ENCODE assay signal across 8 mouse cellular contexts in the genomic region with DNA sequence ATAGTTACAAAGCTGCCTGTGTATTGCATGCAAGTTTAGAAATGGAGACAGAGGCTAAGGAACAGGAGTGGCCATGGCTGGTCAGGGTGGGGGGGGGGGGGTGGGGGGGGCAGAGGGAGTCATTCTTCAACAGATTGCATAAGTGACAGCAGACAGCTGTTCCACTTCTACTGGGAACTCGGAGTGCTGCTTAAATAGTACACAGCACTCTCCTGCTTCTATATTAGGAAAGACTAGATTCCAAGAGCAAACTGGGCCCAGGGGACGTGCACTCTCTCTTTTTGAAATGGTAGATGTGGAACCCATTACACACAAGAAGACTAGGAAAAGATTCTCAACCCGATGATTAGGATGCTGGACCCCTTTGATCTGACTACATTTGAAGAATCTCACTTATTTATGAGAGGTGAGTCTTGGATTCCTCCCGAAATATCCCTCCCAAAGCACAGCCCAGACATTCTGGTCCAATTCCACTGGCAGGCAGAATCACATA. TPM values are rescaled to one million over a fixed set of nuclear protein-coding genes. Genes with fewer than 3 reads are reported as not detected.
DNase-seq lines count a peak whose midpoint lies in the region; ATAC-seq and TF ChIP-seq lines count a peak whose summit lies in the region.

A gene (plus strand): TSS at position 269 of the 493 bp plus-strand sequence.

- H3K27me3 ChIP-seq in intestine, postnatal 0 days (replicated peaks; ENCODE audit: control insufficient read depth, insufficient read depth, low read length), result no peaks in the 10 kb centered on the region
- no peaks in the 10 kb centered on the region for H3K27me3 ChIP-seq in lung, embryonic 15.5 days
- no peaks in the 10 kb centered on the region for H3K27me3 ChIP-seq in midbrain, embryonic 10.5 days (ENCODE audit: low read depth, poor library complexity, severe bottlenecking)

- no peak within 1 kb of the TSS for H3K9ac ChIP-seq in intestine, postnatal 0 days (ENCODE audit: low read depth, low read length)
- no peak within 1 kb of the TSS for H3K9ac ChIP-seq in lung, embryonic 15.5 days

- peaks cover 9% of the 10 kb centered on the region for H3K4me1 ChIP-seq in lung, adult 2 months (ENCODE audit: control insufficient read depth, insufficient read depth, low read length)
- peaks cover 4% of the 10 kb centered on the region for H3K4me1 ChIP-seq in embryonic fibroblast, embryonic 13.5 days (ENCODE audit: control insufficient read depth, insufficient read depth, low read length)
- H3K4me1 ChIP-seq in intestine, postnatal 0 days (replicated peaks; ENCODE audit: control insufficient read depth, insufficient read depth, low read length), result no peaks in the 10 kb centered on the region
- peaks cover 51% of the 10 kb centered on the region for H3K4me1 ChIP-seq in lung, embryonic 15.5 days
- H3K4me1 ChIP-seq in midbrain, embryonic 10.5 days, result peaks cover 13% of the 10 kb centered on the region

- no peaks in the 10 kb centered on the region for H3K9me3 ChIP-seq in intestine, postnatal 0 days (ENCODE audit: control insufficient read depth)
- H3K9me3 ChIP-seq in lung, embryonic 15.5 days, result no peaks in the 10 kb centered on the region
- no peaks in the 10 kb centered on the region for H3K9me3 ChIP-seq in midbrain, embryonic 10.5 days (replicated peaks)

- no peak within 1 kb of the TSS for H3K4me3 ChIP-seq in lung, adult 2 months (replicated peaks; ENCODE audit: extremely low read depth, low read depth, low read length)
- H3K4me3 ChIP-seq in embryonic fibroblast, embryonic 13.5 days (ENCODE audit: insufficient read depth, low read length), result no peak within 1 kb of the TSS
- no peak within 1 kb of the TSS for H3K4me3 ChIP-seq in intestine, postnatal 0 days (ENCODE audit: low read depth, low read length)
- no peak within 1 kb of the TSS for H3K4me3 ChIP-seq in lung, embryonic 15.5 days
- no peak within 1 kb of the TSS for H3K4me3 ChIP-seq in midbrain, embryonic 10.5 days

- 44% methylated on average over 4 of the region's 4 CpGs for WGBS in lung, adult 2 months
- WGBS in intestine, postnatal 0 days, result 45% methylated on average over 4 of the region's 4 CpGs
- 24% methylated on average over 4 of the region's 4 CpGs for WGBS in lung, embryonic 15.5 days
- WGBS in midbrain, embryonic 10.5 days, result 77% methylated on average over 4 of the region's 4 CpGs

- H3K4me2 ChIP-seq in intestine, postnatal 0 days (replicated peaks; ENCODE audit: low read depth), result no peak within 1 kb of the TSS
- H3K4me2 ChIP-seq in lung, embryonic 15.5 days, result peak within 1 kb of the TSS; percentile 28; the same call in 1 of the 2 replicates

- H3K27ac ChIP-seq in embryonic fibroblast, embryonic 13.5 days (ENCODE audit: insufficient read depth, low read length), result 0 out of 2 replicates have a peak within 1 kb of the TSS, but pooled peaks have one; percentile 26
- H3K27ac ChIP-seq in intestine, postnatal 0 days (ENCODE audit: low read depth, low read length), result peak within 1 kb of the TSS; percentile 68
- H3K27ac ChIP-seq in lung, embryonic 15.5 days, result peak within 1 kb of the TSS; percentile 87
- no peak within 1 kb of the TSS for H3K27ac ChIP-seq in midbrain, embryonic 10.5 days (replicated peaks)

- no peaks in the 10 kb centered on the region for H3K36me3 ChIP-seq in intestine, postnatal 0 days (ENCODE audit: control insufficient read depth, insufficient read depth)
- H3K36me3 ChIP-seq in lung, embryonic 15.5 days, result peaks cover 38% of the 10 kb centered on the region
- no peaks in the 10 kb centered on the region; the same call in 1 of the 2 replicates for H3K36me3 ChIP-seq in midbrain, embryonic 10.5 days

- TF ChIP-seq CTCF in lung, adult 2 months (IDR thresholded peaks at IDR 0.05; ENCODE audit: insufficient read depth, low read length), result no peak
- TF ChIP-seq CTCF in embryonic fibroblast, embryonic 13.5 days (IDR thresholded peaks at IDR 0.05; ENCODE audit: borderline replicate concordance, insufficient read depth, low read length), result no peak
- no peak for TF ChIP-seq CTCF in intestine, postnatal 0 days (IDR thresholded peaks at IDR 0.05; ENCODE audit: low read depth)

- no peak for TF ChIP-seq POLR2A in lung, adult 2 months (IDR thresholded peaks at IDR 0.05; ENCODE audit: borderline replicate concordance, extremely low read depth, low read depth, low read length)
- TF ChIP-seq POLR2A in embryonic fibroblast, embryonic 13.5 days (IDR thresholded peaks at IDR 0.05; ENCODE audit: low read depth, low read length), result no peak

- ATAC-seq in intestine, postnatal 0 days, result no peak
- peak; percentile 90 for ATAC-seq in lung, embryonic 15.5 days (ENCODE audit: borderline replicate concordance, extremely low read depth, low FRiP score, low TSS enrichment)

- peak; percentile 48 to 67 for DNase-seq in lung, adult 18-20 months
- no peak for DNase-seq in lung, adult 2 months
- DNase-seq in midbrain, embryonic 10.5 days (ENCODE audit: low spot score), result no peak
- DNase-seq in cerebellum, adult 11 months, result no peak
- DNase-seq in c-Kit-positive CD71-positive TER-119-positive erythroid progenitor cells, embryonic 14.5 days (ENCODE audit: low spot score), result no peak

RNA-seq across cellular contexts. Expression of the gene that starts here (rescaled TPM):
- 0.02 TPM in 1 of 2 replicates, not detected in the other for polyA plus RNA-seq in lung, adult 2 months (2012; rRNA removed)
- polyA plus RNA-seq in embryonic fibroblast, embryonic 13.5 days (2011; ENCODE audit: insufficient read length, low read depth, missing spikeins), result not detected in 2 replicates
- polyA plus RNA-seq in intestine, postnatal 0 days (2015; fragmentation: Nextera tagmentation; extraction: Ambion mirVana), result 0.05 TPM in 1 of 2 replicates, not detected in the other
- polyA plus RNA-seq in lung, embryonic 15.5 days (2015; fragmentation: Nextera tagmentation; extraction: Ambion mirVana), result 0.06 TPM in 2 replicates
- polyA plus RNA-seq in midbrain, embryonic 10.5 days (2016; fragmentation: Nextera tagmentation; extraction: Ambion mirVana), result not detected in 2 replicates

Comparison
In these comparisons a context has a peak if more than half of its experiments do, and no peak if none do; other contexts are left out.
1. DNase-seq: peak in lung, adult 18-20 months (2 of 2); none in lung, adult 2 months (single experiment), midbrain, embryonic 10.5 days (single experiment), cerebellum, adult 11 months (single experiment) and c-Kit-positive CD71-positive TER-119-positive erythroid progenitor cells, embryonic 14.5 days (single experiment).
2. Peak in ATAC-seq, H3K27ac ChIP-seq and H3K4me2 ChIP-seq in lung, embryonic 15.5 days; RNA of the gene not detected or under 1 TPM.